Mouse (Mus musculus): ENCODE results near the gene Bsdc1.
"Not testable (repeated sequence)": the region's sequence is repeated elsewhere in the genome, so short reads cannot be mapped to it uniquely, and the experiment has no call there.

Bsdc1 gene

GRCm38 (mm10) chr4:129461183-129461960 lies at the start of gene Bsdc1:
TSS of gene Bsdc1 (plus strand) at chr4:129461581.
- peak; percentile 100 for DNase-seq (ENCODE audit: low read depth)

GRCm38 (mm10) chr4:129415892-129416291 lies 45.5 kb upstream of the Bsdc1 start:
- DNase-seq (ENCODE audit: low read depth): no peak

GRCm38 (mm10) chr4:129416478-129416877 lies 44.9 kb upstream of the Bsdc1 start:
- DNase-seq (ENCODE audit: low read depth): peak; percentile 48

GRCm38 (mm10) chr4:129418321-129418720 lies 43.1 kb upstream of the Bsdc1 start:
- no peak for DNase-seq (ENCODE audit: low read depth)

- no peak for DNase-seq (ENCODE audit: low read depth)
These were observed 20.9 kb upstream of the Bsdc1 start, which contains the start of gene Zbtb8b for GRCm38 (mm10) chr4:129440340-129441063. TSS of gene Zbtb8b (minus strand) at chr4:129440853.

GRCm38 (mm10) chr4:129441145-129441544 lies 20.2 kb upstream of the Bsdc1 start:
- DNase-seq (ENCODE audit: low read depth): no peak

- DNase-seq (ENCODE audit: low read depth): no peak
These were observed 14.0 kb upstream of the Bsdc1 start for GRCm38 (mm10) chr4:129447360-129447759.

GRCm38 (mm10) chr4:129447778-129448563 lies 13.4 kb upstream of the Bsdc1 start:
- no peak for DNase-seq (ENCODE audit: low read depth)

GRCm38 (mm10) chr4:129448713-129449112 lies 12.7 kb upstream of the Bsdc1 start:
- DNase-seq (ENCODE audit: low read depth): no peak

GRCm38 (mm10) chr4:129450851-129451250 lies 10.5 kb upstream of the Bsdc1 start:
- DNase-seq (ENCODE audit: low read depth): no peak

- no peak for DNase-seq (ENCODE audit: low read depth)
These were observed 9.8 kb upstream of the Bsdc1 start for GRCm38 (mm10) chr4:129451471-129452169.

- DNase-seq (ENCODE audit: low read depth): peak; percentile 63
These were observed 6.1 kb upstream of the Bsdc1 start for GRCm38 (mm10) chr4:129455265-129455664.

- DNase-seq (ENCODE audit: low read depth): no peak
These were observed 5.3 kb upstream of the Bsdc1 start for GRCm38 (mm10) chr4:129456126-129456525.

GRCm38 (mm10) chr4:129457311-129457710 lies 4.1 kb upstream of the Bsdc1 start:
- not testable (repeated sequence) for DNase-seq (ENCODE audit: low read depth)

- DNase-seq (ENCODE audit: low read depth): no peak
These were observed 1.7 kb upstream of the Bsdc1 start for GRCm38 (mm10) chr4:129459726-129460125.

GRCm38 (mm10) chr4:129460827-129461182 lies 576 bp upstream of the Bsdc1 start:
- DNase-seq (ENCODE audit: low read depth): no peak

- DNase-seq (ENCODE audit: low read depth): no peak
These were observed 737 bp downstream of the Bsdc1 start for GRCm38 (mm10) chr4:129462118-129462517.

- peak; percentile 78 for DNase-seq (ENCODE audit: low read depth)
These were observed 2.0 kb downstream of the Bsdc1 start for GRCm38 (mm10) chr4:129463097-129464059.

- no peak for DNase-seq (ENCODE audit: low read depth)
These were observed 3.0 kb downstream of the Bsdc1 start for GRCm38 (mm10) chr4:129464286-129464815.

- DNase-seq (ENCODE audit: low read depth): no peak
These were observed 14.7 kb downstream of the Bsdc1 start for GRCm38 (mm10) chr4:129476047-129476446.

All from c-Kit-positive CD71-positive TER-119-negative erythroid progenitor cells, embryonic 14.5 days (primary cell).